ENCODE assay signal across 16 mouse cellular contexts in the genomic region with DNA sequence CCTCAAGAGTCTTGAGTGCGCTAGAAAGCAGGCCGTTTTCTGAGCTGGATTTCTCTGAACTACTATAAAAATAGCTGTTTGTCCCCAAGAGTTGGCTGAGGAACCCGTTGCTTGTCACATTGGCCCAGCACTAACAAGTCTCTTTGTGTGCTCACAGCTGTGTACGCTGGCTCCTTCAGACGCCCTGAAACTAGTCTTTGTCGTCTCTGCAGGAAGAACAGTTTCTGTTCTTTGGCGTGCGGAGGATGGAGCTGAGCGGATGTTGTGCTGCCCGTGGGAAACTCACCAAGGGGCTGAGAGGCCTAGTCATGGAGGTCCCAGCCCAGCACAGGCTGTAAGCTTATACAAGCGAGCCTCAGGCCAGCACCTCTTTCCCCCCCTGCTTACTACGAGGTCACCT. TPM values are rescaled to one million over a fixed set of nuclear protein-coding genes. Genes with fewer than 3 reads are reported as not detected.
DNase-seq lines count a peak whose midpoint lies in the region; ATAC-seq lines count a peak whose summit lies in the region.
"Had no signal": no experiment of that assay in that cellular context is flagged by ENCODE, and none has a peak within 500 bp of the region (broad histone marks: within the 10 kb centered on the region; RNA-seq: fewer than 3 reads in every experiment).

No protein-coding gene starts in this region.

- ATAC-seq in frontal cortex, adult (ENCODE audit: low TSS enrichment): peak; percentile 78
- ATAC-seq: lung, postnatal 0 days; midbrain, embryonic 16.5 days had no signal

- DNase-seq in layer of hippocampus, adult 11-12 months (ENCODE audit: low spot score): peak; percentile 52
- DNase-seq in layer of hippocampus, postnatal 25 days (ENCODE audit: extremely low spot score in 1 of 2, low spot score in 1 of 2): no peak
- peak; percentile 36 to 57 for DNase-seq in layer of hippocampus, postnatal 36 days
- DNase-seq in right cerebral cortex, postnatal 10 days (ENCODE audit: low spot score in 2 of 2): peak; percentile 72 to 86
- no peak for DNase-seq in kidney, postnatal 4 days
- no peak for DNase-seq in retina, embryonic 14.5 days (ENCODE audit: low spot score)
- DNase-seq in spleen, adult 12 weeks (ENCODE audit: low spot score): no peak
- DNase-seq: adrenal gland, postnatal 10 days; cerebellum, adult 8-10 months; gastrocnemius, postnatal 36 days; heart, postnatal 10 days; kidney, adult 9 months; thymus, postnatal 14 days had no signal

RNA-seq across cellular contexts. Expression of gene Rpl13, which starts 18.5 kb away (rescaled TPM):
- 100 to 1,000 TPM; 378 to 449 TPM for total RNA-seq in layer of hippocampus, postnatal 25 days (2021)
- 100 to 1,000 TPM; 391 to 451 TPM for total RNA-seq in layer of hippocampus, postnatal 36 days (2021)

RNA-seq across cellular contexts. Expression of gene Spg7, which starts 20.9 kb away (rescaled TPM):
- 10 to 100 TPM; 54.5 to 72.1 TPM for total RNA-seq in layer of hippocampus, postnatal 25 days (2021)
- total RNA-seq in layer of hippocampus, postnatal 36 days (2021): 10 to 100 TPM; 54.9 to 61.1 TPM

RNA-seq across cellular contexts. Expression of gene Cpne7, which starts 33.6 kb away (rescaled TPM):
- 100 to 1,000 TPM; 273 to 300 TPM for total RNA-seq in layer of hippocampus, postnatal 25 days (2021)
- 100 to 1,000 TPM; 305 to 318 TPM for total RNA-seq in layer of hippocampus, postnatal 36 days (2021)

RNA-seq across cellular contexts. Expression of gene Ankrd11, which starts 41.5 kb away (rescaled TPM):
- total RNA-seq in layer of hippocampus, postnatal 25 days (2021): 100 to 1,000 TPM; 147 to 171 TPM
- total RNA-seq in layer of hippocampus, postnatal 36 days (2021): 100 to 1,000 TPM; 164 to 171 TPM

Comparison
In these comparisons a context has a peak if more than half of its experiments do, and no peak if none do; other contexts are left out.
1. DNase-seq: peak in layer of hippocampus, adult 11-12 months (single experiment), layer of hippocampus, postnatal 36 days (2 of 2) and right cerebral cortex, postnatal 10 days (2 of 2); none in layer of hippocampus, postnatal 25 days (0 of 2), kidney, postnatal 4 days (0 of 2), retina, embryonic 14.5 days (single experiment) and spleen, adult 12 weeks (single experiment).